Mouse (Mus musculus) erythroblast, adult 5-6 weeks (primary cell): ENCODE measurements around the gene Olfr433. TPM values are rescaled to one million over a fixed set of nuclear protein-coding genes. Genes with fewer than 3 reads are reported as not detected.
"Not testable (repeated sequence)": the region's sequence is repeated elsewhere in the genome, so short reads cannot be mapped to it uniquely, and the experiment has no call there.

ENCODE experiments used
- ATAC-seq: replicated peaks from 2 replicates; pipeline ENCODE4 v1.8.0; 2016; ENCODE audit warnings: moderate number of reproducible peaks, mild to moderate bottlenecking, moderate TSS enrichment, inconsistent platforms; ENCODE audit not compliant: poor library complexity, low FRiP score, severe bottlenecking
- total RNA-seq, 2 experiments: library from RNA; stranded (forward) in 1 of 2; stranded (reverse) in 1 of 2; fragments of 150-400 nt in 1 of 2; fragments of 200-764, 138-1000 nt in 1 of 2; gene quantifications; 2 replicates each; pipeline versions ENCODE4 v1.2.3 to v1.2.4; 2015 to 2017; ENCODE audit warnings: low replicate concordance in 2 of 2

Gene Olfr433
- total RNA-seq (2015; ENCODE audit: low replicate concordance) (not detected in 2 replicates), total RNA-seq (2017; ENCODE audit: low replicate concordance) (not detected in 2 replicates)

- no peak for ATAC-seq
These were observed at the start of gene Olfr433 for GRCm38 (mm10) chr1:174040523-174041177. Gene Olfr433, plus strand, starts transcription at chr1:174040705.

- no peak for ATAC-seq
These were observed 45.5 kb upstream of the Olfr433 start for GRCm38 (mm10) chr1:173995003-173995402.

- ATAC-seq: not testable (repeated sequence)
These were observed 36.0 kb upstream of the Olfr433 start for GRCm38 (mm10) chr1:174004352-174005109.

- not testable (repeated sequence) for ATAC-seq
These were observed 33.5 kb upstream of the Olfr433 start for GRCm38 (mm10) chr1:174007050-174007449.

- ATAC-seq: no peak
These were observed 8.8 kb upstream of the Olfr433 start, which contains the start of gene Ifi205 for GRCm38 (mm10) chr1:174031698-174032097. Gene Ifi205, minus strand, starts transcription at chr1:174031810.

- ATAC-seq: no peak
These were observed 4.7 kb upstream of the Olfr433 start for GRCm38 (mm10) chr1:174035841-174036240.

GRCm38 (mm10) chr1:174038480-174038879, 2.0 kb upstream of the Olfr433 start:
- no peak for ATAC-seq

GRCm38 (mm10) chr1:174042091-174042884, 1.8 kb downstream of the Olfr433 start:
- ATAC-seq: not testable (repeated sequence)

- ATAC-seq: no peak
These were observed 3.9 kb downstream of the Olfr433 start for GRCm38 (mm10) chr1:174044431-174044830.

- ATAC-seq: not testable (repeated sequence)
These were observed 7.7 kb downstream of the Olfr433 start for GRCm38 (mm10) chr1:174048227-174048626.

- ATAC-seq: no peak
These were observed 8.4 kb downstream of the Olfr433 start, which contains the start of gene Olfr432 for GRCm38 (mm10) chr1:174048893-174049292. Gene Olfr432, plus strand, starts transcription at chr1:174049205.

- ATAC-seq: not testable (repeated sequence)
These were observed 8.9 kb downstream of the Olfr433 start for GRCm38 (mm10) chr1:174049357-174049756.

- 0 out of 2 replicates have a peak, but pooled peaks have one; percentile 51 for ATAC-seq
These were observed 10.0 kb downstream of the Olfr433 start for GRCm38 (mm10) chr1:174050532-174050931.

GRCm38 (mm10) chr1:174051515-174051914, 11.0 kb downstream of the Olfr433 start:
- ATAC-seq: no peak

GRCm38 (mm10) chr1:174051931-174052536, 11.5 kb downstream of the Olfr433 start:
- ATAC-seq: no peak

- ATAC-seq: no peak
These were observed 12.5 kb downstream of the Olfr433 start for GRCm38 (mm10) chr1:174052981-174053380.

GRCm38 (mm10) chr1:174055248-174055647, 14.7 kb downstream of the Olfr433 start:
- ATAC-seq: no peak

- ATAC-seq: no peak
These were observed 25.8 kb downstream of the Olfr433 start, which contains the start of gene Olfr430 for GRCm38 (mm10) chr1:174066305-174066704. Gene Olfr430, plus strand, starts transcription at chr1:174066605.

GRCm38 (mm10) chr1:174084031-174084430, 43.5 kb downstream of the Olfr433 start, which contains the start of gene Olfr429:
Gene Olfr429, plus strand, starts transcription at chr1:174084331.
- no peak for ATAC-seq
